Comparison of ENCODE assay signal across 15 mouse cellular contexts in the genomic region with DNA sequence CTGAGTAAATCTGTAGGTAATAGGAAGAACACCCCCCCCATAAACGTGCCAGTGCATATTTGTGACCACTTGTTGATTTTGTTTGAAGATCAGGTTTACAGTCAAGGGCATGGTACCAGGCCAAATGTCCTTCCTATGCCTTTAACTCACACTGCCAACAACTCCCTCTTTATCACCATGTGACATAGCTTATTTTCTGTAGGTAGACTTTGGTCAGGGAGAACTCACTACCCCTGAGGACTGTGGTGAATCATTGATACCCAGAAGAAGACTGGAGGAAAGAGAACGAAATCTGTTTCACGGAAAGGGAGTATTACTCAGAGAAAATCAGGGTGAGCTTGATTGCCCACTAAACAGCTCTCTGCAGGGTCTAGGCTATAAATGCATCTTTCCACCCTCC.
"Had no signal": no experiment of that assay in that cellular context is flagged by ENCODE, and none has a peak within 500 bp of the region (broad histone marks: within the 10 kb centered on the region; RNA-seq: fewer than 3 reads in every experiment).

No protein-coding gene starts in this region.

- H3K27ac ChIP-seq: limb, embryonic 12.5 days; limb, embryonic 15.5 days; liver, embryonic 14.5 days; midbrain, embryonic 10.5 days; midbrain, embryonic 13.5 days had no signal

- H3K9ac ChIP-seq: limb, embryonic 12.5 days; limb, embryonic 15.5 days; liver, embryonic 14.5 days; liver, postnatal 0 days; lung, embryonic 14.5 days; midbrain, embryonic 13.5 days had no signal

- H3K9me3 ChIP-seq: limb, embryonic 12.5 days; limb, embryonic 15.5 days; megakaryocyte, embryonic 14.5 days; midbrain, embryonic 10.5 days; midbrain, embryonic 13.5 days had no signal

- H3K36me3 ChIP-seq: limb, embryonic 15.5 days; midbrain, embryonic 10.5 days; midbrain, embryonic 13.5 days had no signal

- ATAC-seq: inflammation-experienced regulatory T-cells, adult 6 months; liver, postnatal 0 days; lung, postnatal 0 days; midbrain, embryonic 13.5 days had no signal

- DNase-seq: left cerebral cortex, postnatal 4 days; liver, postnatal 0 days; lung, embryonic 14.5 days; lung, postnatal 36 days; thymus, adult 18-20 months; thymus, postnatal 36 days had no signal

- H3K27me3 ChIP-seq: limb, embryonic 12.5 days; limb, embryonic 15.5 days; megakaryocyte, embryonic 14.5 days; midbrain, embryonic 13.5 days had no signal

- H3K4me2 ChIP-seq: limb, embryonic 12.5 days; limb, embryonic 15.5 days; liver, embryonic 11.5 days; lung, embryonic 14.5 days; midbrain, embryonic 13.5 days had no signal

- H3K4me3 ChIP-seq: limb, embryonic 12.5 days; limb, embryonic 15.5 days; megakaryocyte, embryonic 14.5 days; midbrain, embryonic 10.5 days; midbrain, embryonic 13.5 days had no signal

- H3K4me1 ChIP-seq: limb, embryonic 15.5 days had no signal
